Mouse (Mus musculus) limb, embryonic 13.5 days (tissue): ENCODE measurements at regions not wholly inside any gene's neighbourhood (a gene's known extent, or its start where the extent isn't known, plus 50 kb on each side); places are given as distances from the start of the nearest gene placed in this dataset.

ENCODE experiments used
- ATAC-seq: fragments of 200-750 bp; cut with Nextera tagmentation; 2 replicates; pipeline ENCODE4 v1.8.0; 2017; ENCODE audit warnings: low read depth, moderate number of reproducible peaks, moderate TSS enrichment; ENCODE audit not compliant: low FRiP score
- H3K27ac ChIP-seq: fragments of 300-500 bp; sonication (generic); 2 replicates; pipeline ENCODE4 v1.5.1; 2015; ENCODE audit warnings: inconsistent platforms, mild to moderate bottlenecking, moderate library complexity
- H3K27me3 ChIP-seq: fragments of 300-500 bp; sonication (generic); 2 replicates; pipeline ENCODE4 v1.6.1; 2015; ENCODE audit warnings: mild to moderate bottlenecking, inconsistent platforms
- H3K36me3 ChIP-seq: fragments of 300-500 bp; sonication (generic); 2 replicates; pipeline ENCODE4 v1.6.1; 2015; ENCODE audit warnings: inconsistent platforms, mild to moderate bottlenecking, moderate library complexity
- H3K4me1 ChIP-seq: fragments of 300-500 bp; sonication (generic); 2 replicates; pipeline ENCODE4 v1.6.1; 2015; ENCODE audit warnings: inconsistent platforms
- H3K4me2 ChIP-seq: fragments of 300-500 bp; sonication (generic); replicated peaks from 2 replicates; pipeline ENCODE4 v1.6.1; 2015; ENCODE audit warnings: inconsistent platforms, mild to moderate bottlenecking, moderate library complexity
- H3K4me3 ChIP-seq: fragments of 300-500 bp; sonication (generic); 2 replicates; pipeline ENCODE4 v1.5.1; 2015; ENCODE audit warnings: moderate library complexity, mild to moderate bottlenecking, inconsistent platforms
- H3K9ac ChIP-seq: fragments of 300-500 bp; sonication (generic); 2 replicates; pipeline ENCODE4 v1.6.1; 2015; ENCODE audit warnings: mild to moderate bottlenecking, inconsistent platforms
- H3K9me3 ChIP-seq: fragments of 300-500 bp; sonication (generic); 2 replicates; pipeline ENCODE4 v1.6.1; 2016; ENCODE audit warnings: inconsistent platforms
- WGBS: fragments of 180-500 bp; shearing (Covaris S2); methylation state at CpG from one replicate; pipeline ENCODE4 v1.1.7; 2015; 5-methylcytosine and 5-hydroxymethylcytosine counted together

- H3K36me3 ChIP-seq: no peaks in the 10 kb centered on the region
- H3K4me3 ChIP-seq: no peak overlapping the region
- H3K4me1 ChIP-seq: peaks cover 19% of the 10 kb centered on the region
- no peaks in the 10 kb centered on the region for H3K27me3 ChIP-seq
- H3K27ac ChIP-seq: no peak overlapping the region
- no peak overlapping the region for H3K4me2 ChIP-seq
- WGBS: 63% methylated on average over 4 of the region's 4 CpGs
- no peak overlapping the region for H3K9ac ChIP-seq
- no peaks in the 10 kb centered on the region for H3K9me3 ChIP-seq
- ATAC-seq: no peak
Measured at GRCm38 (mm10) chr8:26363616-26364015, 244.3 kb downstream of the Gm45692 start.

GRCm38 (mm10) chr8:26364637-26365036 lies 245.3 kb downstream of the Gm45692 start:
- 36% methylated on average over 4 of the region's 4 CpGs for WGBS

GRCm38 (mm10) chr8:26380668-26381067 lies 261.3 kb downstream of the Gm45692 start:
- H3K36me3 ChIP-seq: no peaks in the 10 kb centered on the region
- 0 out of 2 replicates have a peak, but pooled peaks cover 3% of the 10 kb centered on the region for H3K9me3 ChIP-seq
- ATAC-seq: no peak
- H3K9ac ChIP-seq: no peak overlapping the region
- H3K4me2 ChIP-seq: no peak overlapping the region
- H3K4me3 ChIP-seq: no peak overlapping the region
- H3K27ac ChIP-seq: no peak overlapping the region
- H3K4me1 ChIP-seq: peaks cover 27% of the 10 kb centered on the region
- WGBS: 32% methylated on average over 3 of the region's 3 CpGs
- peaks cover 3% of the 10 kb centered on the region; the same call in 1 of the 2 replicates for H3K27me3 ChIP-seq

More at GRCm38 (mm10) chr8:26364637-26365036, 245.3 kb downstream of the Gm45692 start:
- no peak for ATAC-seq
- Histone ChIP-seq H3K9me3 (no peaks in the 10 kb centered on the region), H3K36me3 (no peaks in the 10 kb centered on the region), H3K27me3 (no peaks in the 10 kb centered on the region), H3K4me1 (peaks cover 9% of the 10 kb centered on the region), H3K9ac (no peak overlapping the region), H3K4me3 (no peak overlapping the region), H3K4me2 (no peak overlapping the region), H3K27ac (no peak overlapping the region)

GRCm38 (mm10) chr8:26382426-26382825 lies 263.1 kb downstream of the Gm45692 start:
- H3K9ac ChIP-seq: no peak overlapping the region
- no peaks in the 10 kb centered on the region for H3K36me3 ChIP-seq
- H3K4me3 ChIP-seq: no peak overlapping the region
- H3K9me3 ChIP-seq: 0 out of 2 replicates have a peak, but pooled peaks cover 3% of the 10 kb centered on the region
- 89% methylated on average over 7 of the region's 7 CpGs for WGBS
- ATAC-seq: no peak
- H3K4me1 ChIP-seq: peaks cover 30% of the 10 kb centered on the region
- H3K27me3 ChIP-seq: peaks cover 6% of the 10 kb centered on the region; the same call in 1 of the 2 replicates
- no peak overlapping the region for H3K4me2 ChIP-seq
- H3K27ac ChIP-seq: no peak overlapping the region

- 22% methylated on average over 3 of the region's 3 CpGs for WGBS
- Histone ChIP-seq H3K9ac (no peak overlapping the region), H3K36me3 (no peaks in the 10 kb centered on the region), H3K4me2 (peak overlapping the region; percentile 38; the same call in 1 of the 2 replicates), H3K4me1 (peaks cover 30% of the 10 kb centered on the region), H3K27me3 (peaks cover 12% of the 10 kb centered on the region), H3K9me3 (no peaks in the 10 kb centered on the region), H3K4me3 (no peak overlapping the region), H3K27ac (peak overlapping the region; percentile 84; the same call in 1 of the 2 replicates)
- ATAC-seq: no peak
Measured at GRCm38 (mm10) chr8:26383886-26384285, 264.6 kb downstream of the Gm45692 start.

GRCm38 (mm10) chr8:26384305-26384993 lies 265.1 kb downstream of the Gm45692 start:
- no peaks in the 10 kb centered on the region for H3K9me3 ChIP-seq
- 1% methylated on average over 3 of the region's 3 CpGs for WGBS
- ATAC-seq: peak; percentile 79

GRCm38 (mm10) chr8:26384994-26385345 lies 265.6 kb downstream of the Gm45692 start:
- Histone ChIP-seq H3K4me2 (peak overlapping the region; percentile 38; the same call in 1 of the 2 replicates), H3K36me3 (no peaks in the 10 kb centered on the region), H3K4me1 (peaks cover 30% of the 10 kb centered on the region), H3K9ac (no peak overlapping the region), H3K27me3 (peaks cover 12% of the 10 kb centered on the region), H3K27ac (no peak overlapping the region; the same call in 1 of the 2 replicates), H3K9me3 (no peaks in the 10 kb centered on the region), H3K4me3 (no peak overlapping the region)
- peak; percentile 82 for ATAC-seq
- 3% methylated on average over 6 of the region's 6 CpGs for WGBS

More at GRCm38 (mm10) chr8:26384305-26384993, 265.1 kb downstream of the Gm45692 start:
- H3K36me3 ChIP-seq: no peaks in the 10 kb centered on the region
- H3K27me3 ChIP-seq: peaks cover 12% of the 10 kb centered on the region
- H3K4me3 ChIP-seq: no peak overlapping the region
- H3K27ac ChIP-seq: peak overlapping the region; percentile 84
- H3K4me1 ChIP-seq: peaks cover 30% of the 10 kb centered on the region
- no peak overlapping the region for H3K9ac ChIP-seq
- peak overlapping the region; percentile 38 for H3K4me2 ChIP-seq

- 68% methylated on average over 6 of the region's 6 CpGs for WGBS
- H3K27me3 ChIP-seq: no peaks in the 10 kb centered on the region
- H3K9me3 ChIP-seq: 0 out of 2 replicates have a peak, but pooled peaks cover 4% of the 10 kb centered on the region
- no peak overlapping the region for H3K9ac ChIP-seq
- no peaks in the 10 kb centered on the region for H3K36me3 ChIP-seq
- no peak overlapping the region for H3K4me3 ChIP-seq
- H3K27ac ChIP-seq: no peak overlapping the region
- H3K4me1 ChIP-seq: no peaks in the 10 kb centered on the region
- ATAC-seq: no peak
- H3K4me2 ChIP-seq: no peak overlapping the region
Measured at GRCm38 (mm10) chr8:26395061-26395460, 275.7 kb downstream of the Gm45692 start.

GRCm38 (mm10) chr8:26420002-26420401 lies 300.7 kb downstream of the Gm45692 start:
- ATAC-seq: no peak
- no peaks in the 10 kb centered on the region for H3K27me3 ChIP-seq
- 81% methylated on average over 6 of the region's 6 CpGs for WGBS

GRCm38 (mm10) chr8:26420536-26420935 lies 301.2 kb downstream of the Gm45692 start:
- Histone ChIP-seq H3K27ac (no peak overlapping the region), H3K36me3 (no peaks in the 10 kb centered on the region), H3K27me3 (no peaks in the 10 kb centered on the region), H3K4me2 (no peak overlapping the region), H3K9me3 (no peaks in the 10 kb centered on the region), H3K4me3 (no peak overlapping the region), H3K4me1 (peaks cover 3% of the 10 kb centered on the region; the same call in 1 of the 2 replicates), H3K9ac (no peak overlapping the region)
- WGBS: 71% methylated on average over 10 of the region's 10 CpGs
- no peak for ATAC-seq

More at GRCm38 (mm10) chr8:26420002-26420401, 300.7 kb downstream of the Gm45692 start:
- Histone ChIP-seq H3K27ac (no peak overlapping the region), H3K4me1 (peaks cover 3% of the 10 kb centered on the region; the same call in 1 of the 2 replicates), H3K9me3 (no peaks in the 10 kb centered on the region), H3K4me2 (no peak overlapping the region), H3K4me3 (no peak overlapping the region), H3K9ac (no peak overlapping the region), H3K36me3 (no peaks in the 10 kb centered on the region)

- H3K9ac ChIP-seq: no peak overlapping the region
- H3K36me3 ChIP-seq: no peaks in the 10 kb centered on the region
- no peak for ATAC-seq
- H3K4me3 ChIP-seq: no peak overlapping the region
- no peaks in the 10 kb centered on the region for H3K4me1 ChIP-seq
- no peak overlapping the region for H3K4me2 ChIP-seq
- no peaks in the 10 kb centered on the region for H3K9me3 ChIP-seq
- WGBS: 94% methylated on average over 7 of the region's 7 CpGs
- no peaks in the 10 kb centered on the region for H3K27me3 ChIP-seq
- no peak overlapping the region for H3K27ac ChIP-seq
Measured at GRCm38 (mm10) chr8:26427311-26427710, 308.0 kb downstream of the Gm45692 start.

GRCm38 (mm10) chr8:26429751-26430327 lies 310.5 kb downstream of the Gm45692 start:
- no peak for ATAC-seq
- WGBS: 84% methylated on average over 8 of the region's 8 CpGs
- H3K9me3 ChIP-seq: no peaks in the 10 kb centered on the region

More at GRCm38 (mm10) chr8:26429751-26430327, 310.5 kb downstream of the Gm45692 start:
- H3K27ac ChIP-seq: no peak overlapping the region
- no peaks in the 10 kb centered on the region for H3K27me3 ChIP-seq
- H3K36me3 ChIP-seq: no peaks in the 10 kb centered on the region
- no peak overlapping the region for H3K4me2 ChIP-seq
- no peaks in the 10 kb centered on the region for H3K4me1 ChIP-seq
- no peak overlapping the region for H3K9ac ChIP-seq
- no peak overlapping the region for H3K4me3 ChIP-seq
